Mouse (Mus musculus) hindbrain, embryonic 14.5 days (tissue): ENCODE results near the gene Cfap54. TPM values are rescaled to one million over a fixed set of nuclear protein-coding genes. Genes with fewer than 3 reads are reported as not detected.

Experiments used
- ATAC-seq: fragments of 200-750 bp; cut with Nextera tagmentation; 2 replicates; pipeline ENCODE4 v1.8.0; 2017; ENCODE audit warnings: moderate number of reproducible peaks, mild to moderate bottlenecking, moderate TSS enrichment, moderate library complexity; ENCODE audit not compliant: low FRiP score
- DNase-seq: peaks from one replicate; pipeline ENCODE4 v3.0.0-alpha.2; 2015; ENCODE audit warnings: low spot score
- H3K27ac ChIP-seq: fragments of 300-500 bp; sonication (generic); 2 replicates; pipeline ENCODE4 v1.5.1; 2014; ENCODE audit warnings: mild to moderate bottlenecking, moderate library complexity
- H3K27me3 ChIP-seq: fragments of 300-500 bp; sonication (generic); 2 replicates; pipeline ENCODE4 v1.6.1; 2014; ENCODE audit warnings: mild to moderate bottlenecking, low read length, mixed read lengths; ENCODE audit not compliant: control insufficient read depth, insufficient read depth
- H3K36me3 ChIP-seq: fragments of 300-500 bp; sonication (generic); replicated peaks from 2 replicates; pipeline ENCODE4 v1.6.1; 2014; ENCODE audit not compliant: control insufficient read depth, insufficient read depth
- H3K4me1 ChIP-seq: fragments of 300-500 bp; sonication (generic); replicated peaks from 2 replicates; pipeline ENCODE4 v1.6.1; 2014; ENCODE audit warnings: antibody characterized with exemption, low read length, mixed read lengths; ENCODE audit not compliant: control insufficient read depth, insufficient read depth
- H3K4me2 ChIP-seq: fragments of 300-500 bp; sonication (generic); replicated peaks from 2 replicates; pipeline ENCODE4 v1.6.1; 2014; ENCODE audit warnings: mild to moderate bottlenecking, moderate library complexity
- H3K4me3 ChIP-seq: fragments of 300-500 bp; sonication (generic); replicated peaks from 2 replicates; pipeline ENCODE4 v1.5.1; 2014; ENCODE audit warnings: mild to moderate bottlenecking, low read length
- H3K9ac ChIP-seq: fragments of 300-500 bp; sonication (generic); 2 replicates; pipeline ENCODE4 v1.6.1; 2014
- H3K9me3 ChIP-seq: fragments of 300-500 bp; sonication (generic); 2 replicates; pipeline ENCODE4 v1.6.1; 2016; ENCODE audit warnings: low read length; ENCODE audit not compliant: control insufficient read depth
- WGBS: fragments of 180-500 bp; shearing (Covaris S2); extraction: QIAGEN DNeasy Blood & Tissue Kit; methylation state at CpG from one replicate; pipeline ENCODE4 v1.1.7; 2014; 5-methylcytosine and 5-hydroxymethylcytosine counted together
- polyA plus RNA-seq: library from polyadenylated mRNA; unstranded; fragments of >200 nt; fragmentation: Nextera tagmentation; extraction: Ambion mirVana; gene quantifications from 2 replicates; pipeline ENCODE4 v1.2.1, GENCODE M21; 2014

Gene Cfap54
- polyA plus RNA-seq, 1 experiment from 2014 or later: 3.6 TPM

DNA sequence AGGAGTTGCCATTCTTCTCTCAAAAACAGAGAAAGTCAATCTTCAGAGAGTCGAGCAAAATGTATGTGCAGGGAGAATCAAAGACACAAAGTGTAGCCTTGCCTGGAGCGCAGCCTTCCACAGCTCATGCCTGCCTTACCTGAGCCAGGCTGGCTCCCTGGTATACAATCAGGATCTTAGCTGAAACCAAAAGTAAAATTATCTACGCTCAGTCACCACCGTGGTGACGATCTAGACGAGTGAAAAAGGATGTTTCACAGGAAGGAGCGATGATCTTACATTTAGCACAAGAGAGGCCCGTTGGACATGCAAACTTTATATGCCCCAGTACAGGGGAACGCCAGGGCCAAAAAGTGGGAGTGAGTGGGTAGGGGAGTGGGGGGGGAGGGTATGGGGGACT, 75.0 kb downstream of the Cfap54 start:
- H3K9me3 ChIP-seq: no peaks in the 10 kb centered on the region
- no peak overlapping the region for H3K27ac ChIP-seq
- no peak overlapping the region for H3K4me2 ChIP-seq
- no peak overlapping the region for H3K4me3 ChIP-seq
- no peaks in the 10 kb centered on the region for H3K4me1 ChIP-seq
- H3K36me3 ChIP-seq: no peaks in the 10 kb centered on the region
- H3K9ac ChIP-seq: no peak overlapping the region
- no peaks in the 10 kb centered on the region for H3K27me3 ChIP-seq
- DNase-seq (no peak), ATAC-seq (no peak)
- WGBS: 87% methylated on average over 9 of the region's 9 CpGs

- H3K27ac ChIP-seq: no peak overlapping the region
- H3K36me3 ChIP-seq: no peaks in the 10 kb centered on the region
- ATAC-seq (no peak), DNase-seq (no peak)
- no peak overlapping the region for H3K4me3 ChIP-seq
- no peak overlapping the region for H3K9ac ChIP-seq
- H3K4me2 ChIP-seq: no peak overlapping the region
- H3K4me1 ChIP-seq: no peaks in the 10 kb centered on the region
- H3K27me3 ChIP-seq: no peaks in the 10 kb centered on the region
- WGBS: 85% methylated on average over 9 of the region's 9 CpGs
- H3K9me3 ChIP-seq: no peaks in the 10 kb centered on the region
Measured at GRCm38 (mm10) chr10:92998536-92998935, 82.9 kb downstream of the Cfap54 start.

DNA sequence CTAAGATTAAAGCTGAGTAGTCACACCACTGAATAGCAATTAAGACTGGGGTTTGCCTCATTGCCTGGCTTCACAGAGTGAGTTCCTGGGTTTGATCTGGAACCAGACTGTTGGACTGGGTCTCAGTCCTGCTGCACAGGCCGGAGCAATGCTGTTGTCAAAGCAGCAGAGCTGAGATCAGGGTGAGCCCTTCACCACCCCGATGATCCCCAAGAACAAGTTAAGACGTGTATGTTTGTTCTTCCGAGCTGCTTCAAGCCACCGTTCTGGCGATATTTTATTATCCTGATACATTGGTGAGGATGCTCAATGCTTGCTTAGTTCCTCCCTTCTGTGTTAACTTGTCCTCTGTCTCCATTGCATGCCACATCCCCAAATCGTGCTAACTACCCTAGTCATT, 86.2 kb downstream of the Cfap54 start:
- no peak overlapping the region for H3K9ac ChIP-seq
- no peak for ATAC-seq
- no peak overlapping the region for H3K27ac ChIP-seq
- no peak overlapping the region for H3K4me3 ChIP-seq
- no peak for DNase-seq
- no peaks in the 10 kb centered on the region for H3K4me1 ChIP-seq
- no peaks in the 10 kb centered on the region for H3K9me3 ChIP-seq
- H3K36me3 ChIP-seq: no peaks in the 10 kb centered on the region
- whole genome bisulfite sequencing: 95% methylated on average over 7 of the region's 7 CpGs
- H3K4me2 ChIP-seq: no peak overlapping the region
- no peaks in the 10 kb centered on the region for H3K27me3 ChIP-seq

- Histone ChIP-seq H3K9ac (no peak overlapping the region), H3K36me3 (no peaks in the 10 kb centered on the region), H3K9me3 (no peaks in the 10 kb centered on the region), H3K27me3 (no peaks in the 10 kb centered on the region), H3K27ac (no peak overlapping the region), H3K4me3 (no peak overlapping the region), H3K4me1 (no peaks in the 10 kb centered on the region), H3K4me2 (no peak overlapping the region)
- ATAC-seq: no peak
- 64% methylated on average over 3 of the region's 3 CpGs for WGBS
- no peak for DNase-seq
Measured at GRCm38 (mm10) chr10:92994340-92994739, 87.1 kb downstream of the Cfap54 start.

DNA sequence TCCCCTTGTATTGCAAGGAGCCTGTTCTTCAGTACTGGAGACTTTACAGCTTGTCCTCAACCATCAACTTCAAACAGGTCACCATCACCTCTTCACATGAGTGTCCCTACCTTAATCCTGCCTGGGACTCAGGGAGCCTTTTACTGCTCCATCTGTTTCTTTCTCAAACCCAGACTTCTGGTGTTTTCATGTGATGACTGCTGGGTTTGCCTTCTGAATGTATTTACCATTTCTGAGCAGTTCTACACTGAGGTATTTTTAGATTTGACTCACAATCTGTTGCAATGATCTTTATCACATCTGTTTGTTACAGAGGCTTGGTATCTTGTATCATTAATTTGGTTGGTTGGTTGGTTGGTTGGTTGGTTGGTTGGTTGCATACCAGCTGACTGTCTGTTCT, 88.9 kb downstream of the Cfap54 start:
- no peak for DNase-seq
- no peaks in the 10 kb centered on the region for H3K27me3 ChIP-seq
- no peaks in the 10 kb centered on the region for H3K9me3 ChIP-seq
- H3K4me1 ChIP-seq: no peaks in the 10 kb centered on the region
- H3K9ac ChIP-seq: no peak overlapping the region
- no peaks in the 10 kb centered on the region for H3K36me3 ChIP-seq
- no peak overlapping the region for H3K4me2 ChIP-seq
- no peak overlapping the region for H3K27ac ChIP-seq
- ATAC-seq: no peak
- no peak overlapping the region for H3K4me3 ChIP-seq

GRCm38 (mm10) chr10:92990576-92990975, 90.8 kb downstream of the Cfap54 start:
- no peaks in the 10 kb centered on the region for H3K36me3 ChIP-seq
- no peaks in the 10 kb centered on the region for H3K27me3 ChIP-seq
- H3K9ac ChIP-seq: no peak overlapping the region
- H3K27ac ChIP-seq: no peak overlapping the region
- no peak overlapping the region for H3K4me2 ChIP-seq
- no peaks in the 10 kb centered on the region for H3K4me1 ChIP-seq
- DNase-seq (no peak), ATAC-seq (no peak)
- no peak overlapping the region for H3K4me3 ChIP-seq
- WGBS: 89% methylated on average over 2 of the region's 2 CpGs
- H3K9me3 ChIP-seq: no peaks in the 10 kb centered on the region

DNA sequence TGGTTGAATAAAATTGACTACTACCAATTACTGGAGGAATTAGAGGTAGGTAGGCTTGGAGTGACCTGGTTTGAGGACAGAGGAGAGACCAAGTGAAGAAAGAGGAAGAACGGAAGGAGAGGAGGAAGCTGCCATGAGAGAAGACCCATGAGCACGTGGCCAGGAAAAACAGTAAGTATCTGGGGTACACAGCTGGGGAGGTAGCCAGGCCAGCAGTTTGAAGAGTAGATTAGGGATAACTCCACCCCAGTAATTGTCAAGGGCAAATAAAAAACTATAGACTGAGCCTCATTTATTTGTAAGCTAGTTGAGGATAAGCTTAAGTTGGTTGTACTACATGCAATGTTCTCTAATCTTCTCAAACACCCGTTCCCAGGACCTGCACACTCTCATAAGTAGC, 116.3 kb downstream of the Cfap54 start:
- no peak overlapping the region for H3K9ac ChIP-seq
- no peaks in the 10 kb centered on the region for H3K36me3 ChIP-seq

GRCm38 (mm10) chr10:92950044-92950443, 131.4 kb downstream of the Cfap54 start:
- no peaks in the 10 kb centered on the region for H3K36me3 ChIP-seq
- 81% methylated on average over 1 of the region's 1 CpGs for WGBS

More for the DNA sequence above, 116.3 kb downstream of the Cfap54 start:
- no peak for ATAC-seq
- H3K27ac ChIP-seq: no peak overlapping the region
- 90% methylated on average over 3 of the region's 3 CpGs for WGBS
- H3K4me2 ChIP-seq: no peak overlapping the region
- H3K27me3 ChIP-seq: no peaks in the 10 kb centered on the region
- H3K4me3 ChIP-seq: no peak overlapping the region
- H3K4me1 ChIP-seq: no peaks in the 10 kb centered on the region
- no peaks in the 10 kb centered on the region for H3K9me3 ChIP-seq
- DNase-seq: no peak

GRCm38 (mm10) chr10:92942848-92943645, 138.4 kb downstream of the Cfap54 start:
- DNase-seq: no peak
- Histone ChIP-seq H3K4me1 (no peaks in the 10 kb centered on the region), H3K4me3 (no peak overlapping the region), H3K27me3 (no peaks in the 10 kb centered on the region), H3K27ac (no peak overlapping the region), H3K36me3 (no peaks in the 10 kb centered on the region), H3K4me2 (no peak overlapping the region), H3K9me3 (no peaks in the 10 kb centered on the region), H3K9ac (no peak overlapping the region)
- 85% methylated on average over 7 of the region's 7 CpGs for WGBS
- ATAC-seq: no peak

More at GRCm38 (mm10) chr10:92950044-92950443, 131.4 kb downstream of the Cfap54 start:
- no peaks in the 10 kb centered on the region for H3K9me3 ChIP-seq
- no peak overlapping the region for H3K4me2 ChIP-seq
- no peak for DNase-seq
- no peak overlapping the region for H3K27ac ChIP-seq
- no peak overlapping the region for H3K4me3 ChIP-seq
- no peaks in the 10 kb centered on the region for H3K4me1 ChIP-seq
- ATAC-seq: no peak
- H3K27me3 ChIP-seq: no peaks in the 10 kb centered on the region
- H3K9ac ChIP-seq: no peak overlapping the region

DNA sequence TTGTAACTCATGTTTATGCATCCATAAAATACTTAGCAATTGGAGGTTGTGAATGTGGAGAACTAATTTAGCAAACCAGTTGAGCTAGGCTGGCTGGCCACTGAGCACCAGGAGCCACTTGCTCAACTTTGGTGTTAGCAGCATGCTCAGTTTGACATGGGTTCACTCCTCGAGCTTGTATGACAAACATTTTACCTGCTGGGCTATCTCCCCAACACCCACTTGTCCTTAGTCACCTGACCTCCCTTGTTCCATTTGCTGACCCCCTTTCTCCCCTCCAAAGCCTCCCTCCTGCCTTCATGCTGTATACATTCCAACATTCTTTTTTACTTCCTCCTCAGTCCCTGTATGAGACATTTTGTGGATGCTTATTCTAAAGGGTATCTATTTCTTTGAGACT, 139.8 kb downstream of the Cfap54 start:
- Histone ChIP-seq H3K9me3 (no peaks in the 10 kb centered on the region), H3K4me1 (no peaks in the 10 kb centered on the region), H3K4me2 (no peak overlapping the region), H3K4me3 (no peak overlapping the region), H3K27me3 (no peaks in the 10 kb centered on the region), H3K36me3 (no peaks in the 10 kb centered on the region), H3K27ac (no peak overlapping the region), H3K9ac (no peak overlapping the region)
- ATAC-seq: no peak
- no peak for DNase-seq
- WGBS: 67% methylated on average over 1 of the region's 1 CpGs
